ENCODE assay signal across 18 mouse cellular contexts in genomic region chr12:71533701-71534100, GRCm38 (mm10).
DNase-seq lines count a peak whose midpoint lies in the region; ATAC-seq lines count a peak whose summit lies in the region.
"Had no signal": no experiment of that assay in that cellular context is flagged by ENCODE, and none has a peak within 500 bp of the region (broad histone marks: within the 10 kb centered on the region; RNA-seq: fewer than 3 reads in every experiment).

No protein-coding gene starts in this region.

- no peaks in the 10 kb centered on the region for H3K9me3 ChIP-seq in embryonic facial prominence, embryonic 10.5 days
- no peaks in the 10 kb centered on the region for H3K9me3 ChIP-seq in forebrain, embryonic 14.5 days (replicated peaks; ENCODE audit: control insufficient read depth, low read length)
- H3K9me3 ChIP-seq in hindbrain, embryonic 14.5 days (ENCODE audit: control insufficient read depth, low read length) = no peaks in the 10 kb centered on the region
- no peaks in the 10 kb centered on the region for H3K9me3 ChIP-seq in midbrain, embryonic 14.5 days (ENCODE audit: control insufficient read depth, low read length)
- no peaks in the 10 kb centered on the region for H3K9me3 ChIP-seq in limb, embryonic 10.5 days (replicated peaks)
- H3K9me3 ChIP-seq: embryonic facial prominence, embryonic 13.5 days had no signal

- H3K4me1 ChIP-seq in embryonic facial prominence, embryonic 10.5 days = peaks cover 17% of the 10 kb centered on the region
- peaks cover 12% of the 10 kb centered on the region; the same call in 1 of the 2 replicates for H3K4me1 ChIP-seq in forebrain, embryonic 14.5 days (ENCODE audit: control insufficient read depth, insufficient read depth, low read length)
- peaks cover 31% of the 10 kb centered on the region for H3K4me1 ChIP-seq in hindbrain, embryonic 14.5 days (replicated peaks; ENCODE audit: control insufficient read depth, insufficient read depth, low read length)
- H3K4me1 ChIP-seq in midbrain, embryonic 14.5 days (ENCODE audit: control insufficient read depth, insufficient read depth, low read length) = peaks cover 28% of the 10 kb centered on the region
- peaks cover 11% of the 10 kb centered on the region for H3K4me1 ChIP-seq in limb, embryonic 10.5 days
- H3K4me1 ChIP-seq: embryonic facial prominence, embryonic 13.5 days had no signal

- 0 out of 2 replicates have a peak overlapping the region, but pooled peaks have one; percentile 61 for H3K27ac ChIP-seq in embryonic facial prominence, embryonic 10.5 days (replicated peaks)
- H3K27ac ChIP-seq in forebrain, embryonic 14.5 days (ENCODE audit: low read depth, low read length) = peak overlapping the region; percentile 71
- H3K27ac ChIP-seq in hindbrain, embryonic 14.5 days = peak overlapping the region; percentile 91
- peak overlapping the region; percentile 87 for H3K27ac ChIP-seq in midbrain, embryonic 14.5 days (replicated peaks; ENCODE audit: low read depth, low read length)
- no peak overlapping the region for H3K27ac ChIP-seq in limb, embryonic 10.5 days
- H3K27ac ChIP-seq: embryonic facial prominence, embryonic 13.5 days; gastrocnemius, adult 2 months; stomach, postnatal 0 days had no signal

- 91% methylated on average over 9 of the region's 9 CpGs for WGBS in embryonic facial prominence, embryonic 10.5 days
- WGBS in forebrain, embryonic 14.5 days = 93% methylated on average over 9 of the region's 9 CpGs
- WGBS in hindbrain, embryonic 14.5 days = 80% methylated on average over 9 of the region's 9 CpGs
- WGBS in midbrain, embryonic 14.5 days = 88% methylated on average over 9 of the region's 9 CpGs
- WGBS in limb, embryonic 10.5 days = 92% methylated on average over 9 of the region's 9 CpGs

- H3K4me3 ChIP-seq in embryonic facial prominence, embryonic 10.5 days = no peak overlapping the region
- no peak overlapping the region for H3K4me3 ChIP-seq in forebrain, embryonic 14.5 days (ENCODE audit: low read depth, low read length)
- H3K4me3 ChIP-seq in hindbrain, embryonic 14.5 days (replicated peaks; ENCODE audit: low read length) = no peak overlapping the region
- no peak overlapping the region for H3K4me3 ChIP-seq in midbrain, embryonic 14.5 days (replicated peaks; ENCODE audit: low read depth, low read length)
- no peak overlapping the region for H3K4me3 ChIP-seq in limb, embryonic 10.5 days
- H3K4me3 ChIP-seq: embryonic facial prominence, embryonic 13.5 days; gastrocnemius, adult 2 months had no signal

- 0 out of 2 replicates have a peak overlapping the region, but pooled peaks have one; percentile 6 for H3K4me2 ChIP-seq in forebrain, embryonic 14.5 days (ENCODE audit: low read length)
- 0 out of 2 replicates have a peak overlapping the region, but pooled peaks have one; percentile 10 for H3K4me2 ChIP-seq in hindbrain, embryonic 14.5 days (replicated peaks)
- no peak overlapping the region for H3K4me2 ChIP-seq in midbrain, embryonic 14.5 days (ENCODE audit: low read length)
- H3K4me2 ChIP-seq: embryonic facial prominence, embryonic 13.5 days had no signal

- H3K36me3 ChIP-seq in embryonic facial prominence, embryonic 10.5 days (replicated peaks) = no peaks in the 10 kb centered on the region
- H3K36me3 ChIP-seq in forebrain, embryonic 14.5 days (ENCODE audit: control insufficient read depth, insufficient read depth, low read length) = no peaks in the 10 kb centered on the region
- no peaks in the 10 kb centered on the region for H3K36me3 ChIP-seq in hindbrain, embryonic 14.5 days (replicated peaks; ENCODE audit: control insufficient read depth, insufficient read depth)
- no peaks in the 10 kb centered on the region for H3K36me3 ChIP-seq in midbrain, embryonic 14.5 days (ENCODE audit: control insufficient read depth, insufficient read depth, low read length)
- no peaks in the 10 kb centered on the region for H3K36me3 ChIP-seq in limb, embryonic 10.5 days
- H3K36me3 ChIP-seq: embryonic facial prominence, embryonic 13.5 days had no signal

- H3K27me3 ChIP-seq in embryonic facial prominence, embryonic 10.5 days (replicated peaks; ENCODE audit: low read depth, poor library complexity, severe bottlenecking) = no peaks in the 10 kb centered on the region; the same call in none of the 2 replicates
- H3K27me3 ChIP-seq in forebrain, embryonic 14.5 days (replicated peaks; ENCODE audit: control insufficient read depth, insufficient read depth, low read length) = no peaks in the 10 kb centered on the region
- no peaks in the 10 kb centered on the region for H3K27me3 ChIP-seq in hindbrain, embryonic 14.5 days (ENCODE audit: control insufficient read depth, insufficient read depth, low read length)
- H3K27me3 ChIP-seq in midbrain, embryonic 14.5 days (ENCODE audit: control insufficient read depth, insufficient read depth, low read length) = no peaks in the 10 kb centered on the region
- no peaks in the 10 kb centered on the region for H3K27me3 ChIP-seq in limb, embryonic 10.5 days (ENCODE audit: low read depth, poor library complexity, severe bottlenecking)
- H3K27me3 ChIP-seq: CH12.LX; embryonic facial prominence, embryonic 13.5 days had no signal

- peak overlapping the region; percentile 35; the same call in 1 of the 2 replicates for H3K9ac ChIP-seq in forebrain, embryonic 14.5 days (ENCODE audit: low read length)
- no peak overlapping the region for H3K9ac ChIP-seq in hindbrain, embryonic 14.5 days
- H3K9ac ChIP-seq in midbrain, embryonic 14.5 days (replicated peaks; ENCODE audit: low read length) = no peak overlapping the region
- H3K9ac ChIP-seq: embryonic facial prominence, embryonic 13.5 days had no signal

- ATAC-seq in forebrain, embryonic 14.5 days = no peak
- ATAC-seq in hindbrain, embryonic 14.5 days (ENCODE audit: low FRiP score) = no peak; the same call in 1 of the 2 replicates
- no peak for ATAC-seq in midbrain, embryonic 14.5 days (ENCODE audit: low FRiP score, low TSS enrichment)
- ATAC-seq: inflammation-experienced regulatory T-cells, adult 6 months had no signal

- DNase-seq in embryonic facial prominence, embryonic 10.5 days (ENCODE audit: low spot score) = no peak
- DNase-seq in forebrain, embryonic 14.5 days (ENCODE audit: low spot score) = no peak
- DNase-seq in hindbrain, embryonic 14.5 days (ENCODE audit: low spot score) = no peak
- DNase-seq in midbrain, embryonic 14.5 days = peak; percentile 26
- DNase-seq in spleen, postnatal 10 days (ENCODE audit: low spot score in 2 of 2) = no peak
- no peak for DNase-seq in kidney, adult 18-20 months
- DNase-seq in lung, postnatal 10 days = no peak
- DNase-seq in limb, embryonic 10.5 days (ENCODE audit: low spot score) = no peak
- DNase-seq: cerebellum, adult 11 months; gastrocnemius, adult 2 months; kidney, postnatal 4 days; liver; lung, adult 2 months; right cerebral cortex, postnatal 25 days had no signal
